Mouse (Mus musculus): ENCODE measurements around the gene Eya3.
"Not testable (repeated sequence)": the region's sequence is repeated elsewhere in the genome, so short reads cannot be mapped to it uniquely, and the experiment has no call there.

The Eya3 gene

GRCm38 (mm10) chr4:132638461-132639190 lies at the start of gene Eya3:
TSS of gene Eya3 (plus strand) at chr4:132638987.
- peak; percentile 87 for DNase-seq (ENCODE audit: low read depth, low spot score)

DNA sequence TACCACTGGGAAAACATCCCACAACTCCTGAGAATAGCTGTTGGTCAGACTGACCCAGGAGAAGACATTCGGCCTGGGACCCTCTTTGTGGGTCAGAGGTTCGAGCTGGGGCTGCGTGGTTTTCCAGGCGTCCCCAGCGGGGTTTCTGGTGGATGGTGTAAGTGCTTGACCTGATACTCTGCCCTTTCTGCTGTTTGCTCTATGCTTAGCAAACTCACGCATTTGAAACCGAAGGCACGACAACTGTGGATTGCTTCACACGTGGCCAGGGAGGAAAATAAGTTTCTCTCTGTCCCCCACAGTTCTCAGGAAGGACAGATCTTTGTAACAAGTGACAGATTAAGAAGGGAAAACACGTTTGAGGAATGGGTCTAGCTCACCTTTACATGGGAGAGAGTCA lies 48.1 kb upstream of the Eya3 start:
- DNase-seq (ENCODE audit: low read depth, low spot score) = no peak

GRCm38 (mm10) chr4:132592958-132593357 lies 45.8 kb upstream of the Eya3 start:
- no peak for DNase-seq (ENCODE audit: low read depth, low spot score)

DNA sequence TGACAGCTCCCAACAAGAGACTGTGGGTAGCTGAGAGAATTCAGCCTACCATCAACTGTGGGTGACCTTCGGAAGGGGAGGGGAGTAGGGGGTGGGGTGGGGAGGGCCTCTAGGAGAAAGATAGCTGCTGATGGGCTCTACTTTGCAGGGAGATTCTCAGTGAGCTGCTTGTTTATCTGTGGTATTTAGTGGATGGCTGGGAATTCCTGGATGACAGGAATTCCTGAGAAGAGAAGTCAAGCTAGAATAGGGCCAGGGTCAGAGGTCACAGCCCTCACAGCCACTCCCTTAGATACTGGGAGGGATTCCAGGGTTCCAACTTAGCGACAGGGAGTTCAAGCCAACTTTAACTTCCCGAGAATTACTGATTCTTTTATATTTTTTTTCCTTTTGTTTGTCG lies 44.6 kb upstream of the Eya3 start:
- DNase-seq (ENCODE audit: low read depth, low spot score) = no peak

DNA sequence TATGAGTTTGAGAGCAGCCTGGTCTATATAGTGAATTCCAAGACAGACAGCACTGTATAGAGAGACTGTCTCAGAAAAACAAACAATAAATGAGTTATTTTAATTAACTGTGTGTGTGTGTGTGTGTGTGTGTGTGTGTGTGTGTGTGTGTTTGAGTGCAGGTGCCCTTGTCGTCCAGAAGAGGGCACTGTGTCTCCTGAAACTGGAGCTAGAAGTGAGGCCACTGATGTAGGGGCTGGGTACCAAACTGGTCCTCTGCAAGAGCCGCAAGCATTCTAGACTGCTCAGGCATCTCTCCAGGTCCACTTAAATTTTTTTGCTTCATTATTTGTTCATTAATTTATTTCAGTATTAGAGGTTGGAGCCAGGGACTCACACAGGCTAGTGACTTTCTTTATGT lies 39.9 kb upstream of the Eya3 start:
- no peak for DNase-seq (ENCODE audit: low read depth, low spot score)

- no peak for DNase-seq (ENCODE audit: low read depth, low spot score)
Observed at GRCm38 (mm10) chr4:132599764-132600163, 39.0 kb upstream of the Eya3 start.

GRCm38 (mm10) chr4:132600465-132600864 lies 38.3 kb upstream of the Eya3 start:
- no peak for DNase-seq (ENCODE audit: low read depth, low spot score)

- not testable (repeated sequence) for DNase-seq (ENCODE audit: low read depth, low spot score)
Observed at GRCm38 (mm10) chr4:132601242-132601641, 37.5 kb upstream of the Eya3 start.

- DNase-seq (ENCODE audit: low read depth, low spot score) = no peak
Observed at GRCm38 (mm10) chr4:132603468-132603867, 35.3 kb upstream of the Eya3 start.

DNA sequence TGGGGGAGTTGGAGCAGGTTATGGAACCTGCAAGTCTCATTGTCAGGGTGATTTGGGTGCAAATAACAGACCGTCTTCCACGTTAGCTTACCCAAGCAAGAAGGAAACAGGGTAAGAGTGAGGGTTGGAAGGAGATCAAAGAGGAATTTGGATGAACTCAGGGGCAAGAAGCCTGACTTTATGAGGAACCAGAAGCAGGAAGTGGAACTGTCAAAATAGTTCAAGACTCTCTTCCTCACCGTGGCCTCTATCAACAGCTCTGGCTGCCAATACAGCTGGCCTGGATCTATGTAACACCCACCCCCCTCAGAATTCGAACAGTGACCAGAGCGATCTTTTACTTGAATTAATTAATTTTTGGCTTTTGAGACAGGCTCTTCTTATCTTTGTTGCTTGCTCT lies 33.0 kb upstream of the Eya3 start:
- no peak for DNase-seq (ENCODE audit: low read depth, low spot score)

DNA sequence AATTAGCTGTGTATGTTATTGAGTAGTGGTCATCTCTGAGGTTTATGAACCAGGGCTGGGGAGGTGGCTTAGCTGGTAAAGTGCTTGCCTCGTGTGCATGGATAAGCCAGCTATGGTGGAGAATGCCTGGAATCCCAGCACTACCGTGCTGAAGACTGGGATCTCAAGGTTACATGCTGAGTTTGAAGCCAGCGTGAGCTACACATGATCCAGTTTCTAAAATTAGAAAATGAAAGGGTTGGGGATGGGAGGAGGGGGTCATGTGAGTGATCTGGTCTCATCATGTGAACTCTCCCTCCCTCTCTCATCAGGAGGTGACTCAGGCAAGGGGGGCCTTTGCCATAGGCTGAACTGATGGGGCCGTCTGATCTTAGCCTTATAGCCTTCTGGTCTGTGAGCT lies 30.6 kb upstream of the Eya3 start:
- no peak for DNase-seq (ENCODE audit: low read depth, low spot score)

DNA sequence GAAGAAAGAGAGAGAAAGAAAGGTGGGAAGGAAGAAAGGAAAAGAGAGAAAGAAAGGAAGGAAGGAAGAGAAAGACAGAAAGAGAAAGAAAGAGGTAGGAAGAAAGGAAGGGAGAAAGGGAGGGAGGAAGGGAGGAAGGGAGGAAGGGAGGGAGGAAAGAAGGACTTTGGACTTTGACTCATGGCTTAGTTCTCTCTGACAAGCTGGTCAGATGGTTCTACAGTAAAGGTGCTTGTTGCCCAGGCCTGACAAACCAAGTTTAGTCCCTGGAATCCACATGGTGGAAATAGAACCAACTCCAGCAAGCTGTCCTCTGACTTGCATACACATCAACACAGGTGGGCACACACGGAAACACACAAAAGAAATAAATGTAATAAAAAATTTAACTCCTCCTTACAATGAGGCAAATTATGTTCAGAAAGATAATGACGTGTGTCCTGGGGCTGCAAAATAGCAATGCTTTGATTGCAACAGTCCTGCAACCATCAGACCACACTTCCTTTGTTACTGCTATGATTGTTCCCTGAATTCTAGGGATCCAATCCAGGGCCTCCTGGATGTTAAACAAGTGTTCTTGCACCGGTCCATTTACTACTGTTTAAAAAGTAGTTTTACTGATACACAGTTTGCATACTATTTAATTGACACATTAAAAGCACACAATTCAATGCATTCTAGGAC lies 28.3 kb upstream of the Eya3 start:
- DNase-seq (ENCODE audit: low read depth, low spot score) = no peak

DNA sequence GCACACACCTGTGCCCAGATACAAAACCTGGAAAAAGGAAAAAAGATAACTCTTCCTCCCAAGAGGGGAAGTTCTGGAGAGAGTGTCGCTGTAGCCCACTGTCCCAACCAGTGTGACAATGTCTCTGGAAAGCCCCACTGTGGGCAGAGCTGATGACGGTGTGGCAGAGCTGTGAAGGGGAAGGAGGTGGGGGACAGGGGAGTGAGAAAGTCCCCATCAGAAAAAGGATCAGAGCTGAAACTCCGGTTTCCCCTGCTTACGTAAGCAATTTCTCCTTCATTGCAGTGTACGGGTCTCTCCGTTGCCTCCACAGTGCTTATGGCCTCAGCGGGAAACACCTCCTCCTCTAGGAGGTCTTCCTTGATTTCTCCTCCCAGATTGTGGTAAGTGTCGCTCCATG lies 27.5 kb upstream of the Eya3 start:
- no peak for DNase-seq (ENCODE audit: low read depth, low spot score)

- no peak for DNase-seq (ENCODE audit: low read depth, low spot score)
Observed at GRCm38 (mm10) chr4:132617873-132618272, 20.9 kb upstream of the Eya3 start.

GRCm38 (mm10) chr4:132618850-132619375 lies 19.9 kb upstream of the Eya3 start:
- DNase-seq (ENCODE audit: low read depth, low spot score) = no peak

GRCm38 (mm10) chr4:132620134-132620533 lies 18.7 kb upstream of the Eya3 start:
- DNase-seq (ENCODE audit: low read depth, low spot score) = no peak

- no peak for DNase-seq (ENCODE audit: low read depth, low spot score)
Observed at GRCm38 (mm10) chr4:132621287-132622068, 17.3 kb upstream of the Eya3 start.

DNA sequence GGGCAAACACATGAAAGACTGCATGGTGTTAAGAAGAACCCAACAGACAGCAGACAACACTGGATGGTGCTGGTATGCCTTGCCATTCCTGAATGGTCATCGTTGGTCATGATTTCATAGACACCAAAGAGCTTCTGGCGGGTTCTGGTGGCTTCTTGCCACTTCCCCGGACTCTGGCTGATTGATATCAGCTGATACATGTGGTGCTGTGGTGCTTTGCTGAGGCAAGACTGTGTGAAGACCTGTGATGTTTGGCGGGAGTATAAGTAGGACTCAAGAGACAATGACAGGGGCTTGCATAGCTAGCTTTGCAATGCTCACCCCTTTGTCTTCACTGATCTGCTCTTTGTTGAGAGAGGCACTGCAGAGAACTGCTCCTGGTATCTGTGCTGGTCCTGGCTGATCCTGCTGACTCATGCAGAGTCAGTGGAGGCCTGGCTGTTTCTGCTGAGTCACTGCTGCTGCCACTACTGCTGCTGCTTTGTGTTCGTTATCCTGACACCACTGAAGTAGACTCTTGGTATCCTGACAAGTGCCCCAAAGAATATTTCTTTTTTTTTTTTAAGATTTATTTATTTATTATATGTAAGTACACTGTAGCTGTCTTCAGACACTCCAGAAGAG lies 14.6 kb upstream of the Eya3 start:
- DNase-seq (ENCODE audit: low read depth, low spot score) = no peak

DNA sequence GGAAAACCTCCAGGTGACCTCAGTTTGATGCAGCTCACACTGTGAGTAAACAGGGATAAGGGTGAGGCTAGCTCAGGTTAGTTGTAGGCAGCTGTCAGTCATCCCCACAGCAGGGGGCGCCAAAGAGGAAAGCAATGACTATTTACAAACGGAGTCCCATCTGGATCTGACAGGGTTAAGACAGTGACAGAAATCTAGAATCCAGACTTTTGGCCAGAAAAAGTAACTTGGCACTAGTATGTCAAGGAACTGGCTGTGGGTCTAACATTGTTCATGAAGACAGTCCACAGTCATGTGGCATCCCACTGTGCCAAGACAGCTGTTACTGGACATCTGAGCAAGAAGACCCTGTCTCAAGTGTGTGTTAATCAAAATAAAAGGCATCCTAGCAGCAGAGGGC lies 10.0 kb upstream of the Eya3 start:
- no peak for DNase-seq (ENCODE audit: low read depth, low spot score)

DNA sequence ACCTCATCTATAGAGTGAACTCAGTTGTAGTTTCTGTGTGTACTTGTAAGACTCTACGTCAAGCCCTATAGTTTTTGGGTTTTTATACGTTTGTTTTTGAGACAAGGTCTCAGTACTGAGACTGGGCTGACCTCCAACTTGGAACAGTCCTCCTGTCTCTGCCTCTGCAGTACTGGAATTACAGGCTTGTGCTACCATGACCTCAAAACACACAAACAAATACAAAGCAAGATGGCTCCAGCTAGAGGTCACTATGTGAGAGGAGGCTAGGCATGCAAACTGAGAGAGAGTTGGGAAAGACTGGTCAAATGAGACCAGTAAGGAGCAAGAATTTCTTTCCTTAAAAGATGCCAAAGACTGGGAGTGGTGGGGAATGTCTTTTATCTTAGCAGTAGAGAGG lies 2.8 kb upstream of the Eya3 start:
- no peak for DNase-seq (ENCODE audit: low read depth, low spot score)

DNA sequence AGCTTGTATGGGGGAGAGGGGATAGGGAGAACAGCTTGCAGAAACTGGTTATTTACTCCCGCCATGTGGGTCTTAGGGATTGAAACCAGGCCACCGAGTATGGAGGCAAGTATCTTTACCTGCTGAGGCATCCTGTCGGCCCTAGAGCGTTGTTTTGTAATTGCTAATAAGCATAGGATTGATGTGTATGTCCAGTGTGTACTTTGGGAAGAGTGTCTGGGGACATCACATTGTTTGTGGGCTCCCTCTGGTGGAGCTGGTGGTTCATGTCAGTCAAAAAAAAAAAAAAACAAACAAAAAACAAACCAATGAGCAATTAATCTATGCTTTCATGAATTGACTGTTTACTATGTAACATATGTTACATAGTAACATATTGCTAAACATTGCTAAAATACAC lies 2.2 kb upstream of the Eya3 start:
- no peak for DNase-seq (ENCODE audit: low read depth, low spot score)

DNA sequence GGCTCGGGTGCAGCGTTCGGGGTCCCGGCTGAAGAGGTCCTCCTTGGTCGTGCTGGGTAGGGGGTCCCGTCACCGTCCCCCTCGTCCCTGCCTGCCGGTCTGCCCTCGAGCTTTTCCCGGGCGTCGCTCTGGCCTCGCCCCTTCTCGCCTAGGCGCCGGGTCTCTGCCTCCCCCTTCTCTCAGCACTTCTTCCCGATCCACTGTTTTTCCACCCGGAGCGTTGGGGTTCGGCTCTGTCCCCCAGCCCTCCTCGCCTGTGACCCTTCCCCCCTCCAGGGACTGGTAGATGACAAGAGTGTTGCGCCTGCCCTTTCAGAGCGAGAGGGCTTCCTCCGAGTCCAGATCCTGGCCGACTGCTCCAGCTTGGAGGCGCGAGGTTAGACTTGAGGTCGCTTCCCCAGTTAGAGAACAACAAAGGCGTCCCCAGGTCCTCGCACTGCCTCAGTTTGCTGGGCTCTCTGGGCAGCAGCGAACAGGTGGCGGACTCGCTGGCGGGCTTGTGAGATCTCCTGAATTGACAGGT lies 465 bp downstream of the Eya3 start:
- no peak for DNase-seq (ENCODE audit: low read depth, low spot score)
